Mouse (Mus musculus) hindbrain, embryonic 16.5 days (tissue): ENCODE measurements around the gene Fbln5. TPM values are rescaled to one million over a fixed set of nuclear protein-coding genes. Genes with fewer than 3 reads are reported as not detected.

Experiments
- ATAC-seq: fragments of 200-750 bp; cut with Nextera tagmentation; 2 replicates; pipeline ENCODE4 v1.8.0; 2017; ENCODE audit warnings: moderate TSS enrichment, moderate library complexity
- H3K27ac ChIP-seq: fragments of 300-500 bp; sonication (generic); 2 replicates; pipeline ENCODE4 v1.5.1; 2014; ENCODE audit warnings: low read depth, mild to moderate bottlenecking, control low read depth, low read length, moderate library complexity
- H3K27me3 ChIP-seq: fragments of 300-500 bp; sonication (generic); replicated peaks from 2 replicates; pipeline ENCODE4 v1.6.1; 2014; ENCODE audit warnings: low read length; ENCODE audit not compliant: control insufficient read depth, insufficient read depth
- H3K36me3 ChIP-seq: fragments of 300-500 bp; sonication (generic); 2 replicates; pipeline ENCODE4 v1.6.1; 2014; ENCODE audit warnings: mild to moderate bottlenecking, low read length, moderate library complexity, mixed read lengths; ENCODE audit not compliant: control insufficient read depth, insufficient read depth
- H3K4me1 ChIP-seq: fragments of 300-500 bp; sonication (generic); 2 replicates; pipeline ENCODE4 v1.6.1; 2014; ENCODE audit warnings: low read depth, low read length; ENCODE audit not compliant: control insufficient read depth, insufficient read depth
- H3K4me2 ChIP-seq: fragments of 300-500 bp; sonication (generic); 2 replicates; pipeline ENCODE4 v1.6.1; 2014; ENCODE audit warnings: mild to moderate bottlenecking, low read length, control low read depth, moderate library complexity
- H3K4me3 ChIP-seq: fragments of 300-500 bp; sonication (generic); 2 replicates; pipeline ENCODE4 v1.5.1; 2014; ENCODE audit warnings: mild to moderate bottlenecking, low read length, control low read depth, moderate library complexity
- H3K9ac ChIP-seq: fragments of 300-500 bp; sonication (generic); 2 replicates; pipeline ENCODE4 v1.6.1; 2014; ENCODE audit warnings: low read depth, mild to moderate bottlenecking, control low read depth, low read length, moderate library complexity
- H3K9me3 ChIP-seq: fragments of 300-500 bp; sonication (generic); 2 replicates; pipeline ENCODE4 v1.6.1; 2014; ENCODE audit warnings: mild to moderate bottlenecking, low read length, moderate library complexity; ENCODE audit not compliant: control insufficient read depth
- WGBS: fragments of 180-500 bp; shearing (Covaris S2); extraction: QIAGEN DNeasy Blood & Tissue Kit; methylation state at CpG from one replicate; pipeline ENCODE4 v1.1.7; 2014; 5-methylcytosine and 5-hydroxymethylcytosine counted together
- polyA plus RNA-seq: library from polyadenylated mRNA; unstranded; fragments of >200 nt; fragmentation: Nextera tagmentation; extraction: Ambion mirVana; gene quantifications from 2 replicates; pipeline ENCODE4 v1.2.1, GENCODE M21; 2015

Fbln5 gene
- polyA plus RNA-seq, 1 experiment from 2014 or later: 18.4 TPM

- no peak overlapping the region for H3K4me3 ChIP-seq
- ATAC-seq: no peak
- H3K4me1 ChIP-seq: peaks cover 6% of the 10 kb centered on the region; the same call in 1 of the 2 replicates
- H3K4me2 ChIP-seq: no peak overlapping the region
- H3K9ac ChIP-seq: no peak overlapping the region
- H3K27ac ChIP-seq: no peak overlapping the region
- H3K9me3 ChIP-seq: no peaks in the 10 kb centered on the region
- no peaks in the 10 kb centered on the region for H3K36me3 ChIP-seq
- 50% methylated on average over 5 of the region's 5 CpGs for WGBS
- H3K27me3 ChIP-seq: 0 out of 2 replicates have a peak, but pooled peaks cover 3% of the 10 kb centered on the region
These were observed 2.0 kb downstream of the Fbln5 start for GRCm38 (mm10) chr12:101816810-101817209.

GRCm38 (mm10) chr12:101815796-101816195 lies 3.1 kb downstream of the Fbln5 start:
- WGBS: 84% methylated on average over 6 of the region's 6 CpGs
- Histone ChIP-seq H3K9ac (no peak overlapping the region), H3K4me3 (no peak overlapping the region), H3K27ac (no peak overlapping the region), H3K4me1 (peaks cover 6% of the 10 kb centered on the region; the same call in 1 of the 2 replicates), H3K27me3 (0 out of 2 replicates have a peak, but pooled peaks cover 3% of the 10 kb centered on the region), H3K4me2 (no peak overlapping the region), H3K9me3 (no peaks in the 10 kb centered on the region), H3K36me3 (no peaks in the 10 kb centered on the region)
- ATAC-seq: no peak

GRCm38 (mm10) chr12:101814423-101814822 lies 4.4 kb downstream of the Fbln5 start:
- no peak for ATAC-seq
- WGBS: 94% methylated on average over 2 of the region's 2 CpGs
- no peaks in the 10 kb centered on the region for H3K9me3 ChIP-seq

DNA sequence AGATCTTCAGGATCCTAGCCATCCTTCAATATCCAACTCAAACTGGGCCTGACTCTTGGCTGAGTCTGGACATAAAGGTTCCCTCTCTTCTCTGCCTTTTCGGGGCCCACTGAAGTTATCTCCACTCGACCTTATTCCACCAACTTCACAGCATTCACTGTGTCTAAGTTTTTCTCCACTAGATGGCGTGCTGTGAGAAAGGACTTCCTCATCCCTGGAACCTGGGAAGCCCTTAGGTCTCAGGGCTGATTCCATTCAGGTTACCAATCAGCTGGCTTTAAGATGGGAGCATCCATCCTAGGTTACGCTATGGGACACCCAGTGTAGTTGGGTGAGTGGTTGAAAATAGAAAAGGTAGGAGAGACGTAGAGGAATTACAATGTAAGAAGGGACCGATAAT lies 7.7 kb downstream of the Fbln5 start:
- Histone ChIP-seq H3K27ac (no peak overlapping the region), H3K4me2 (no peak overlapping the region), H3K4me1 (no peaks in the 10 kb centered on the region), H3K9ac (no peak overlapping the region), H3K9me3 (no peaks in the 10 kb centered on the region), H3K27me3 (no peaks in the 10 kb centered on the region), H3K36me3 (no peaks in the 10 kb centered on the region), H3K4me3 (no peak overlapping the region)
- 68% methylated on average over 6 of the region's 6 CpGs for WGBS
- no peak for ATAC-seq

More at GRCm38 (mm10) chr12:101814423-101814822, 4.4 kb downstream of the Fbln5 start:
- no peak overlapping the region for H3K4me3 ChIP-seq
- H3K27ac ChIP-seq: no peak overlapping the region
- H3K27me3 ChIP-seq: 0 out of 2 replicates have a peak, but pooled peaks cover 3% of the 10 kb centered on the region
- H3K4me1 ChIP-seq: peaks cover 6% of the 10 kb centered on the region; the same call in 1 of the 2 replicates
- H3K36me3 ChIP-seq: no peaks in the 10 kb centered on the region
- no peak overlapping the region for H3K4me2 ChIP-seq
- H3K9ac ChIP-seq: no peak overlapping the region

DNA sequence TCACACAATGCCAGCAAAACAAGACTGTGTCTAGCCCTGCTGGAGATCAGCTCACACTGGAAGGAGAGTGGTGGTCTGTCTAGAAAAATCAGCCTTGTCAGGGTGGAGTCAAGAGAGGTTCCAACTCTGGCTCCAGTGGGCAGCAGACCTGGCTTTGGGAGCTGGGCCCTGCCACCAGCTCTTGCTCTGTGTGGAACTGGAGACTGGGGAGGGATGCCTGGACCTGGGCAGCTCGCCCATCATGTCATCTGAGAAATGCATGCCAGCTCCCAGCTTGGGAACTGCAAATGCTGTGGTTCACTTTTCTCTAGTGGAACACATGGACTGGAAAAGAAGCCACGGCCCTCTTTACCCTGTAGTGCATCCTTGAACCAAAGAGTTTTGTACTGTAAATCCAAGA lies 8.3 kb downstream of the Fbln5 start:
- ATAC-seq: peak; percentile 74
- 48% methylated on average over 2 of the region's 2 CpGs for WGBS
- H3K36me3 ChIP-seq: no peaks in the 10 kb centered on the region

GRCm38 (mm10) chr12:101807400-101807799 lies 11.5 kb downstream of the Fbln5 start:
- Histone ChIP-seq H3K27me3 (no peaks in the 10 kb centered on the region), H3K27ac (no peak overlapping the region), H3K36me3 (no peaks in the 10 kb centered on the region), H3K9ac (no peak overlapping the region), H3K4me1 (no peaks in the 10 kb centered on the region), H3K9me3 (no peaks in the 10 kb centered on the region), H3K4me2 (no peak overlapping the region), H3K4me3 (no peak overlapping the region)
- no peak for ATAC-seq
- 39% methylated on average over 2 of the region's 2 CpGs for WGBS

More for the DNA sequence above, 8.3 kb downstream of the Fbln5 start:
- H3K27me3 ChIP-seq: no peaks in the 10 kb centered on the region
- H3K27ac ChIP-seq: no peak overlapping the region
- H3K4me3 ChIP-seq: no peak overlapping the region
- H3K4me1 ChIP-seq: no peaks in the 10 kb centered on the region
- H3K4me2 ChIP-seq: no peak overlapping the region
- H3K9me3 ChIP-seq: no peaks in the 10 kb centered on the region
- H3K9ac ChIP-seq: no peak overlapping the region

- H3K27me3 ChIP-seq: no peaks in the 10 kb centered on the region
- no peaks in the 10 kb centered on the region for H3K9me3 ChIP-seq
- H3K4me3 ChIP-seq: no peak overlapping the region
- no peak for ATAC-seq
- 91% methylated on average over 3 of the region's 3 CpGs for WGBS
- no peaks in the 10 kb centered on the region for H3K36me3 ChIP-seq
- H3K4me1 ChIP-seq: no peaks in the 10 kb centered on the region
- H3K4me2 ChIP-seq: no peak overlapping the region
- H3K9ac ChIP-seq: no peak overlapping the region
- H3K27ac ChIP-seq: no peak overlapping the region
These were observed 16.4 kb downstream of the Fbln5 start for GRCm38 (mm10) chr12:101802445-101802844.

DNA sequence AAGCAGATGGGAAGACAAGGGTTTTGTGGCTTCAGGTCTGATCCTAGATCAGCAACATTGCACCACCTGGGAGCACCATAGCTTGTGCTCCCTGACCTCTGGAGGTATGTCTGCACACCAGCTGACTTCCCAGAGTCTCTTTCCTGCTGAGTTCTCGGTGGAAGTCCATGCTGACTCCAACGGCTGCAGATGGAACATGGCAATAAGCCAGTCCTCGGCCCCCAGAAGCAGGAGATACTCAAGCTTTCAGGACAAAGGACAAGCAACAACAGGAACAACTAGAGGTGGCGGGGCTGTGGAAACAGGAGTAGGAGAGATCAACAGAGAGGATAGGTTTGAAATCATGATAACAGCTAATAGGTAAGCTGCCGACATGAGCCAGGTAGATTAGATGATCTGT lies 17.1 kb downstream of the Fbln5 start:
- H3K4me3 ChIP-seq: no peak overlapping the region
- no peak overlapping the region for H3K27ac ChIP-seq
- H3K27me3 ChIP-seq: no peaks in the 10 kb centered on the region
- H3K4me2 ChIP-seq: no peak overlapping the region
- H3K9ac ChIP-seq: no peak overlapping the region
- no peaks in the 10 kb centered on the region for H3K4me1 ChIP-seq
- WGBS: 72% methylated on average over 5 of the region's 5 CpGs
- no peaks in the 10 kb centered on the region for H3K9me3 ChIP-seq
- no peaks in the 10 kb centered on the region for H3K36me3 ChIP-seq
- ATAC-seq: no peak

- no peaks in the 10 kb centered on the region for H3K27me3 ChIP-seq
- H3K27ac ChIP-seq: no peak overlapping the region
- H3K36me3 ChIP-seq: no peaks in the 10 kb centered on the region
- no peak overlapping the region for H3K9ac ChIP-seq
- H3K4me3 ChIP-seq: no peak overlapping the region
- H3K4me2 ChIP-seq: no peak overlapping the region
- H3K9me3 ChIP-seq: no peaks in the 10 kb centered on the region
- ATAC-seq: no peak
- WGBS: 76% methylated on average over 3 of the region's 3 CpGs
- H3K4me1 ChIP-seq: no peaks in the 10 kb centered on the region
These were observed 17.8 kb downstream of the Fbln5 start for GRCm38 (mm10) chr12:101801051-101801450.
